Mouse (Mus musculus): ENCODE results near the gene Zfp667.

- no peak for TF ChIP-seq CTCF (IDR thresholded peaks at IDR 0.05; ENCODE audit: control insufficient read depth, insufficient read depth, insufficient read length)
- no peak for TF ChIP-seq MAX (IDR thresholded peaks at IDR 0.05)
- TF ChIP-seq USF1 (IDR thresholded peaks at IDR 0.05; ENCODE audit: low read depth), result no peak
- no peak for TF ChIP-seq MYOD1 (IDR thresholded peaks at IDR 0.05; ENCODE audit: control insufficient read depth, insufficient read length, low read depth)
Measured at GRCm38 (mm10) chr7:6277906-6278305, 8.5 kb upstream of the Zfp667 start.
